Mouse (Mus musculus) intestine, embryonic 15.5 days (tissue): Measurements from ENCODE around the gene Yeats4. TPM values are rescaled to one million over a fixed set of nuclear protein-coding genes. Genes with fewer than 3 reads are reported as not detected.

Experiments used
- polyA plus RNA-seq: library from polyadenylated mRNA; unstranded; fragments of >200 nt; fragmentation: Nextera tagmentation; extraction: Ambion mirVana; gene quantifications from 2 replicates; pipeline ENCODE4 v1.2.1, GENCODE M21; 2015

The Yeats4 gene
- polyA plus RNA-seq, 1 experiment from 2014 or later: 64.9 TPM

Other genes starting within 250 kb of the Yeats4 start
- not detected in 2 replicates for gene Best3, start 238.2 kb downstream of the Yeats4 start, polyA plus RNA-seq
- gene Lrrc10, start 179.2 kb downstream of the Yeats4 start, polyA plus RNA-seq: not detected in 2 replicates
- gene Cct2, start 160.7 kb downstream of the Yeats4 start, polyA plus RNA-seq: 238 and 258 TPM in 2 replicates
- 14.2 and 16.8 TPM in 2 replicates for gene Frs2, start 76.0 kb downstream of the Yeats4 start, polyA plus RNA-seq
- gene 9530003J23Rik, start 14.2 kb upstream of the Yeats4 start, polyA plus RNA-seq: not detected in 2 replicates
- 97.1 and 105 TPM in 2 replicates for gene Lyz2, start 57.8 kb upstream of the Yeats4 start, polyA plus RNA-seq
- 12.9 and 15.4 TPM in 2 replicates for gene Lyz1, start 68.4 kb upstream of the Yeats4 start, polyA plus RNA-seq
- gene Cpsf6, start 155.5 kb upstream of the Yeats4 start, polyA plus RNA-seq: 112 and 129 TPM in 2 replicates